Mouse (Mus musculus) liver, adult 2 months (tissue): ENCODE results near the gene Pdcd11. TPM values are rescaled to one million over a fixed set of nuclear protein-coding genes. Genes with fewer than 3 reads are reported as not detected.

Experiments used
- DNase-seq: peaks from one replicate; pipeline ENCODE4 v3.0.0-alpha.2; 2011; ENCODE audit warnings: low read depth, low spot score; ENCODE audit errors: extremely low read depth
- H3K27ac ChIP-seq: fragments of 200-500 bp; replicated peaks from 2 replicates; pipeline ENCODE4 v1.5.1; 2012; ENCODE audit warnings: low read depth, mild to moderate bottlenecking, control low read depth, inconsistent platforms, low read length; ENCODE audit not compliant: insufficient read depth
- H3K27me3 ChIP-seq: fragments of 200-500 bp; 2 replicates; pipeline ENCODE4 v1.6.1; 2012; ENCODE audit warnings: mild to moderate bottlenecking, moderate library complexity, low read length, inconsistent platforms; ENCODE audit not compliant: control insufficient read depth, insufficient read depth
- H3K36me3 ChIP-seq: fragments of 200-500 bp; 2 replicates; pipeline ENCODE4 v1.6.1; 2012; ENCODE audit warnings: low read length, inconsistent platforms; ENCODE audit not compliant: control insufficient read depth, insufficient read depth
- H3K4me1 ChIP-seq: fragments of 200-500 bp; 2 replicates; pipeline ENCODE4 v1.6.1; 2011; ENCODE audit warnings: low read length; ENCODE audit not compliant: control insufficient read depth, insufficient read depth
- H3K4me3 ChIP-seq: fragments of 200-500 bp; 2 replicates; pipeline ENCODE4 v1.5.1; 2011; ENCODE audit warnings: low read depth, mild to moderate bottlenecking, control low read depth, low read length, moderate library complexity; ENCODE audit not compliant: insufficient read depth
- H3K79me2 ChIP-seq: fragments of 200-500 bp; 2 replicates; pipeline ENCODE4 v1.6.1; 2012; ENCODE audit warnings: inconsistent platforms, mild to moderate bottlenecking, low read length, moderate library complexity; ENCODE audit not compliant: control insufficient read depth, insufficient read depth
- H3K9ac ChIP-seq: fragments of 200-500 bp; 2 replicates; pipeline ENCODE4 v1.6.1; 2012; ENCODE audit warnings: low read depth, mild to moderate bottlenecking, control low read depth, inconsistent platforms, low read length
- CTCF ChIP-seq: fragments of 200-500 bp; IDR thresholded peaks from 2 replicates; pipeline ENCODE4 v1.5.1; 2011; ENCODE audit warnings: low read depth, low read length, control low read depth
- POLR2A ChIP-seq: fragments of 200-500 bp; IDR thresholded peaks from 2 replicates; pipeline ENCODE4 v1.6.1; 2011; ENCODE audit warnings: low read length, control low read depth; ENCODE audit not compliant: insufficient read depth; ENCODE audit errors: extremely low read depth
- WGBS: fragments of 180-500 bp; shearing (Covaris S2); methylation state at CpG from one replicate; pipeline ENCODE4 v1.1.7; 2018; 5-methylcytosine and 5-hydroxymethylcytosine counted together
- polyA plus RNA-seq: library from polyadenylated mRNA; depleted of rRNA; stranded (reverse); fragments of >200 nt; gene quantifications from 2 replicates; pipeline ENCODE4 v1.2.3, GENCODE M21; 2012
- total RNA-seq: library from RNA; depleted of rRNA; stranded (reverse); fragments of >200 nt; gene quantifications from 2 replicates; pipeline ENCODE4 v1.2.3, GENCODE M21; 2014

The Pdcd11 gene
- total and polyA plus RNA-seq, 2 experiments, result 6.1 to 7.1 TPM

- H3K27ac ChIP-seq, result peak within 1 kb of the TSS; percentile 36
- H3K4me3 ChIP-seq, result peak within 1 kb of the TSS; percentile 68
- TF ChIP-seq CTCF, result no peak
- TF ChIP-seq POLR2A, result peak; percentile 87
- no peaks in the 10 kb centered on the region for H3K4me1 ChIP-seq
- DNase-seq, result peak; percentile 91
- no peaks in the 10 kb centered on the region for H3K79me2 ChIP-seq
- no peaks in the 10 kb centered on the region for H3K27me3 ChIP-seq
- peak within 1 kb of the TSS; percentile 98 for H3K9ac ChIP-seq
- peaks cover 8% of the 10 kb centered on the region for H3K36me3 ChIP-seq
- WGBS, result 8% methylated on average over 49 of the region's 49 CpGs
Observed at GRCm38 (mm10) chr19:47067096-47067882, 23.3 kb upstream of the Pdcd11 start, which contains the start of gene Taf5. Gene Taf5 (plus strand): TSS chr19:47067746.

GRCm38 (mm10) chr19:47067924-47068611 is 22.5 kb upstream of the Pdcd11 start:
- TF ChIP-seq POLR2A, result peak; percentile 47; the same call in 1 of the 2 replicates
- TF ChIP-seq CTCF, result no peak
- under 1% methylated on average over 72 of the region's 72 CpGs for WGBS
- Histone ChIP-seq H3K27ac (peak overlapping the region; percentile 36), H3K79me2 (no peaks in the 10 kb centered on the region), H3K9ac (peak overlapping the region; percentile 98), H3K4me3 (peak overlapping the region; percentile 68), H3K4me1 (no peaks in the 10 kb centered on the region), H3K27me3 (no peaks in the 10 kb centered on the region), H3K36me3 (peaks cover 10% of the 10 kb centered on the region)
- peak; percentile 75 for DNase-seq

GRCm38 (mm10) chr19:47088226-47088625 is 2.3 kb upstream of the Pdcd11 start:
- no peak overlapping the region for H3K9ac ChIP-seq
- no peak for TF ChIP-seq POLR2A
- TF ChIP-seq CTCF, result no peak
- peaks cover 12% of the 10 kb centered on the region for H3K4me1 ChIP-seq
- no peak overlapping the region for H3K4me3 ChIP-seq
- H3K27ac ChIP-seq, result peak overlapping the region; percentile 19; the same call in 1 of the 2 replicates
- 14% methylated on average over 3 of the region's 3 CpGs for WGBS
- H3K36me3 ChIP-seq, result peaks cover 34% of the 10 kb centered on the region
- H3K79me2 ChIP-seq, result peaks cover 27% of the 10 kb centered on the region; the same call in 1 of the 2 replicates
- no peaks in the 10 kb centered on the region for H3K27me3 ChIP-seq
- DNase-seq, result peak; percentile 78

- Histone ChIP-seq H3K36me3 (peaks cover 24% of the 10 kb centered on the region), H3K79me2 (peaks cover 27% of the 10 kb centered on the region; the same call in 1 of the 2 replicates), H3K27ac (peak overlapping the region; percentile 97), H3K4me1 (peaks cover 12% of the 10 kb centered on the region), H3K27me3 (no peaks in the 10 kb centered on the region), H3K9ac (peak overlapping the region; percentile 89), H3K4me3 (peak overlapping the region; percentile 61)
- peak; percentile 82 for DNase-seq
- under 1% methylated on average over 36 of the region's 36 CpGs for WGBS
- TF ChIP-seq POLR2A, result no peak
Observed at GRCm38 (mm10) chr19:47089718-47090525, 646 bp upstream of the Pdcd11 start.

GRCm38 (mm10) chr19:47101080-47101479 is 10.5 kb downstream of the Pdcd11 start:
- H3K9ac ChIP-seq, result no peak overlapping the region
- no peaks in the 10 kb centered on the region for H3K4me1 ChIP-seq
- WGBS, result 92% methylated on average over 5 of the region's 5 CpGs
- TF ChIP-seq CTCF (no peak), POLR2A (no peak)
- no peaks in the 10 kb centered on the region for H3K27me3 ChIP-seq
- H3K27ac ChIP-seq, result no peak overlapping the region
- H3K79me2 ChIP-seq, result no peaks in the 10 kb centered on the region
- no peak overlapping the region for H3K4me3 ChIP-seq
- H3K36me3 ChIP-seq, result peaks cover 68% of the 10 kb centered on the region
- no peak for DNase-seq
